Mouse (Mus musculus) CH12.LX (cell line): Measurements from ENCODE around the gene Gpr83. TPM values are rescaled to one million over a fixed set of nuclear protein-coding genes. Genes with fewer than 3 reads are reported as not detected.

Source experiments
- DNase-seq: peaks from one replicate; pipeline ENCODE4 v3.0.0-alpha.2; 2013; ENCODE audit errors: extremely low read depth
- H3K27ac ChIP-seq: 2 replicates; pipeline ENCODE4 v1.5.1; 2012; ENCODE audit warnings: low read depth, mild to moderate bottlenecking, control low read depth, moderate library complexity; ENCODE audit not compliant: insufficient read depth
- H3K27me3 ChIP-seq: replicated peaks from 2 replicates; pipeline ENCODE3; 2012; ENCODE audit warnings: inconsistent platforms
- H3K36me3 ChIP-seq, 2 experiments: replicated peaks in 1 of 2; 2 replicates each; pipeline versions ENCODE3 to v1.6.1; 2012; ENCODE audit warnings: inconsistent platforms in 1 of 2, low read length in 1 of 2, mild to moderate bottlenecking in 1 of 2, mixed read lengths in 1 of 2, moderate library complexity in 1 of 2; ENCODE audit not compliant: control insufficient read depth in 1 of 2, insufficient read depth in 1 of 2
- H3K4me1 ChIP-seq, 2 experiments: 2 replicates each; pipeline ENCODE4 v1.6.1; 2012; ENCODE audit warnings: inconsistent platforms in 1 of 2, moderate library complexity in 1 of 2; ENCODE audit not compliant: insufficient read depth in 2 of 2, control insufficient read depth in 1 of 2
- H3K4me2 ChIP-seq: 2 replicates; pipeline ENCODE4 v1.6.1; 2012; ENCODE audit warnings: low read depth, mild to moderate bottlenecking, control low read depth; ENCODE audit not compliant: poor library complexity, insufficient read depth, severe bottlenecking
- H3K4me3 ChIP-seq, 3 experiments: fragments of 150-350 bp in 1 of 3; sonication (generic) in 1 of 3; replicated peaks in 1 of 3; 2 replicates each; pipeline versions ENCODE3 to v1.5.1; 2011 to 2012; ENCODE audit warnings: low read depth in 2 of 3, low read length in 2 of 3, mild to moderate bottlenecking in 2 of 3, moderate library complexity in 2 of 3, control low read depth in 1 of 3, improper control_type of control experiment in 1 of 3, inconsistent platforms in 1 of 3, mixed read lengths in 1 of 3; ENCODE audit not compliant: poor library complexity in 1 of 3
- H3K79me2 ChIP-seq: replicated peaks from 2 replicates; pipeline ENCODE4 v1.6.1; 2012; ENCODE audit warnings: mild to moderate bottlenecking, moderate library complexity; ENCODE audit not compliant: control insufficient read depth, poor library complexity, insufficient read depth, severe bottlenecking; ENCODE audit errors: extremely low read depth
- H3K9ac ChIP-seq: 2 replicates; pipeline ENCODE4 v1.6.1; 2012; ENCODE audit warnings: low read depth, mild to moderate bottlenecking, control low read depth, moderate library complexity; ENCODE audit not compliant: insufficient read depth
- H3K9me3 ChIP-seq: replicated peaks from 2 replicates; pipeline ENCODE3; 2012; ENCODE audit warnings: low read length, inconsistent platforms, mixed read lengths
- CHD2 ChIP-seq: IDR thresholded peaks from 2 replicates; pipeline ENCODE4 v1.6.1; 2011; ENCODE audit warnings: low read length, improper control_type of control experiment
- CTCF ChIP-seq, 2 experiments: IDR thresholded peaks in 1 of 2; conservative IDR thresholded peaks in 1 of 2; 2 replicates each; pipeline ENCODE4 v1.5.1; 2011 to 2012; ENCODE audit warnings: low read depth in 2 of 2, low read length in 2 of 2, improper control_type of control experiment in 1 of 2, inconsistent platforms in 1 of 2, mild to moderate bottlenecking in 1 of 2, moderate library complexity in 1 of 2
- E2F4 ChIP-seq: IDR thresholded peaks from 2 replicates; pipeline ENCODE4 v1.6.1; 2011; ENCODE audit warnings: low read depth, low read length, improper control_type of control experiment; ENCODE audit not compliant: insufficient replicate concordance
- ELF1 ChIP-seq: IDR thresholded peaks from 2 replicates; pipeline ENCODE4 v1.6.1; 2014; ENCODE audit warnings: low read depth, mild to moderate bottlenecking, inconsistent platforms, low read length, improper control_type of control experiment
- EP300 ChIP-seq: IDR thresholded peaks from 2 replicates; pipeline ENCODE4 v1.6.1; 2011; ENCODE audit warnings: low read length, improper control_type of control experiment
- ETS1 ChIP-seq: conservative IDR thresholded peaks from 2 replicates; pipeline ENCODE4 v1.6.1; 2012; ENCODE audit warnings: low read depth, mild to moderate bottlenecking, inconsistent platforms, low read length, improper control_type of control experiment, moderate library complexity
- GABPA ChIP-seq: IDR thresholded peaks from 2 replicates; pipeline ENCODE4 v1.6.1; 2012; ENCODE audit warnings: low read depth, low read length, improper control_type of control experiment, inconsistent platforms; ENCODE audit not compliant: insufficient replicate concordance
- JUND ChIP-seq: conservative IDR thresholded peaks from 2 replicates; pipeline ENCODE4 v1.6.1; 2011; ENCODE audit warnings: low read depth, low read length, improper control_type of control experiment
- NELFE ChIP-seq: IDR thresholded peaks from 2 replicates; pipeline ENCODE4 v1.6.1; 2011; ENCODE audit warnings: low read depth, low read length, improper control_type of control experiment
- PAX5 ChIP-seq: IDR thresholded peaks from 2 replicates; pipeline ENCODE4 v1.6.1; 2012; ENCODE audit warnings: low read length, inconsistent platforms, mixed read lengths
- POLR2A ChIP-seq: IDR thresholded peaks from 2 replicates; pipeline ENCODE4 v1.6.1; 2011; ENCODE audit warnings: low read depth, mild to moderate bottlenecking, improper control_type of control experiment, low read length
- SIN3A ChIP-seq: IDR thresholded peaks from 2 replicates; pipeline ENCODE4 v1.6.1; 2012; ENCODE audit warnings: low read length, improper control_type of control experiment, inconsistent platforms
- SMC3 ChIP-seq: IDR thresholded peaks from 2 replicates; pipeline ENCODE4 v1.6.1; 2011; ENCODE audit warnings: low read depth, low read length, improper control_type of control experiment
- USF1 ChIP-seq: IDR thresholded peaks from 2 replicates; pipeline ENCODE4 v1.6.1; 2014; ENCODE audit warnings: low read depth, mild to moderate bottlenecking, inconsistent platforms, low read length, improper control_type of control experiment
- ZMIZ1 ChIP-seq: IDR thresholded peaks from 2 replicates; pipeline ENCODE4 v1.6.1; 2012; ENCODE audit warnings: low read depth, mild to moderate bottlenecking, inconsistent platforms, low read length, improper control_type of control experiment
- dilution Hi-C: fragments of 300-500 bp; cut with MboI; formaldehyde crosslinking; loops from 2 replicates; pipeline ENCODE4 v1.14.3; 2020; ENCODE audit warnings: low sequenced_read_pairs; ENCODE audit not compliant: extremely low pct_unique_long_range_greater_than_20kb, extremely low pct_ligation_motif_present
- in situ Hi-C: fragments of 300-500 bp; cut with MboI; formaldehyde crosslinking; loops from 3 replicates; pipeline ENCODE4 v1.14.3; 2019; ENCODE audit warnings: low sequenced_read_pairs, low pct_ligation_motif_present, low pct_unique_long_range_greater_than_20kb, mixed read lengths
- polyA plus RNA-seq: library from polyadenylated mRNA; unstranded; fragments of >175 nt; gene quantifications from 2 replicates; pipeline ENCODE4 v1.2.1, GENCODE M21; 2012; ENCODE audit warnings: low read depth; ENCODE audit not compliant: insufficient read length
- total RNA-seq, 2 experiments: library from RNA; depleted of rRNA; stranded (reverse); fragments of 300-350 nt in 1 of 2; fragments of >200 nt in 1 of 2; gene quantifications; 2 replicates each; pipeline ENCODE4 v1.2.3; 2012 to 2014

Gene Gpr83
- total and polyA plus RNA-seq, 3 experiments, result not detected

- TF ChIP-seq NELFE, result no peak
- TF ChIP-seq CHD2, result no peak
- TF ChIP-seq SMC3, result peak; percentile 46; the same call in 1 of the 2 replicates
- TF ChIP-seq GABPA, result no peak
- TF ChIP-seq PAX5, result no peak
- TF ChIP-seq E2F4, result no peak
- no peak for TF ChIP-seq ETS1
- no peak for TF ChIP-seq ZMIZ1
- TF ChIP-seq SIN3A, result no peak
Measured at GRCm38 (mm10) chr9:14846428-14846827, 13.6 kb upstream of the Gpr83 start (continued).

DNA sequence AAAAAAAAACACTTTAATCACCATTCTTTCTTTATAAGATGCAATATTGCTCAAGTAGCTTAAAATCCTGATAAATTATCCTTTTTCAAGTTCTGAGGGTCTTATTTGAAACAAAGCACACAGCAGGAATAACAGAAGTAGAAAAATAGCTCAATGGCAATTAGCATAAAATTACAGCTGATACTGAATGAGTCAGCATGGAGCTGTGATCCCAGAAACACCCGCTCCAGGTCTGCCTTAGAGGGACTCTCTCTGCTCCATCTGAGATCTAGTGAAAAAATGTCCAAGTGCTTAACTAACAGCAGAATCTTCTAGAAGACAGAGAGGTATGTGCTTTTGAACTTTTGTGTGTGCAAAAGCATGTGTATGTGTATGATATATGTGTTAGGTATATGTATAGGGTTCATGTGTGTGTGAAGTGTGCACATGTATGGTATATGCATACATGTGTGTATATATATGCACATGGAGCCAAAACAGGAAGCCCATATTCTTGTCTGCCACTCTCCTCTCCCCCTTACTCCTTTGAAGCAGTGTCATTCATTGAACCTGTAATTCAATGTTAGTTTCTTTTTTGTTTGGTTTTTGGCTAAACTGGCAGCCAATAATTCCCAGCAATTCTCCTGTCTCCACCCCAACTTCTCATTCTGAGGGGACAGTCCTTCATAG is 11.6 kb upstream of the Gpr83 start:
- in situ Hi-C loops, result no loop called here
- Histone ChIP-seq H3K27me3 (no peaks in the 10 kb centered on the region), H3K4me2 (no peak overlapping the region)
- DNase-seq, result no peak
- TF ChIP-seq CHD2 (no peak), USF1 (no peak), POLR2A (no peak), EP300 (no peak), JUND (no peak)
- TF ChIP-seq, all 38 proteins: peak for 0
- H3K36me3 ChIP-seq, result peaks cover 0 to 1% of the 10 kb centered on the region in 2 experiments
- H3K9ac ChIP-seq, result no peak overlapping the region
- no peak overlapping the region for H3K27ac ChIP-seq
- dilution Hi-C loops, result no loop called here
- H3K9me3 ChIP-seq, result no peaks in the 10 kb centered on the region
- no peaks in the 10 kb centered on the region for H3K4me1 ChIP-seq
- H3K79me2 ChIP-seq, result no peaks in the 10 kb centered on the region
- no peak overlapping the region for H3K4me3 ChIP-seq

DNA sequence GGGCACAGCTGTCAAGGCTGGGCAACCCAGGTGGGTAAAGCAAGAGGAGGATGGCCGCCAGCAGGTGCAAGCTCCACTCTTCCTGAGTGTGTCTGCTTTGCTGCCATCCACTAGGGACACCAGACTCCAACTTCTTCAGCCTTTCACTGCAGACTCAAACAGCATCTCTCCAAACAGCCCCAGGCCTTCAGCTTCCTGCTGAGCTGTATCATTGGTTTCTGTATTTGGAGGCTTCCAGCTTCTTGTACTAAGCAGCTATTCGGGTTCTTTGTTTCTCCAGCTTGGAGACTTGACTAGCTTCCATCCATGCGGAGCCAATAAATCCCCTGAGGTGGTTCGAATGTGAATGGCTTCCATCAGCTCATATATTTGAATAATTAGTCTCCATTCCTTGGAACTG is 5.4 kb upstream of the Gpr83 start:
- in situ Hi-C loops, result no loop called here
- TF ChIP-seq CTCF (conservative IDR thresholded peaks at IDR 0.05 in 1 of 2, IDR thresholded peaks at IDR 0.05 in 1 of 2; ENCODE audit: low read depth in 2 of 2, low read length in 2 of 2), result 0 out of 4 replicates have a peak, but pooled peaks of 1 of the 2 experiments have one; percentile 1
- TF ChIP-seq ELF1, result no peak
- Histone ChIP-seq H3K27me3 (no peaks in the 10 kb centered on the region), H3K36me3 (no peaks in the 10 kb centered on the region), H3K4me3 (no peak overlapping the region), H3K4me1 (no peaks in the 10 kb centered on the region), H3K9me3 (no peaks in the 10 kb centered on the region), H3K79me2 (no peaks in the 10 kb centered on the region), H3K9ac (no peak overlapping the region), H3K27ac (no peak overlapping the region), H3K4me2 (no peak overlapping the region)
- dilution Hi-C loops, result no loop called here
- DNase-seq, result no peak
